Mouse (Mus musculus): ENCODE data around the gene Wdr78. TPM values are rescaled to one million over a fixed set of nuclear protein-coding genes. Genes with fewer than 3 reads are reported as not detected.

Wdr78 gene
- polyA plus RNA-seq, 1 experiment from 2014 or later: 0.12 TPM

DNA sequence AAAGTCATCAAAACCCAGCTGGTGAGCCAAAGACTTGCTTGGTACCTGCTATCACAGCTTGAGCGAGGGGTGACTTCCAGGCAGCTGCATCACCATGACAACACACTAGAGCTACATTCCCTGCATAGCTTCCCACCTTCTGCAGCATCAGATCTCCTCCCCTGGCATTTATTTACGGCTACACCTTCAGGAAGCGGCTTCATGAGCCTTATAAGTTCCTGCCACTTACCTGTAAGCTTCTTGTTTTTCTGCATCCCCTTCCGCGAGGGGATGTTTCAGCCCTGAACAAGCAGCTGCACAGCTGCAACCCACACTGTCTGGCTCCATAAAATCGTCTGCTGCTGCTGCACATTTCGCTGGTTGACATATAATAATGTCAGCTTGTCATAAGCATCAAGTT lies 102.5 kb downstream of the Wdr78 start:
- Histone ChIP-seq H3K4me3 (ENCODE audit: low read depth, low read length) (no peak overlapping the region), H3K27ac (ENCODE audit: low read depth) (no peak overlapping the region), H3K4me2 (ENCODE audit: low read depth, low read length) (no peak overlapping the region), H3K9ac (replicated peaks) (no peak overlapping the region), H3K36me3 (replicated peaks; ENCODE audit: insufficient read depth, low read length) (no peaks in the 10 kb centered on the region), H3K27me3 (ENCODE audit: insufficient read depth, low read length) (no peaks in the 10 kb centered on the region), H3K9me3 (ENCODE audit: low read length) (no peaks in the 10 kb centered on the region), H3K4me1 (ENCODE audit: insufficient read depth) (no peaks in the 10 kb centered on the region)
- no peak for ATAC-seq
- TF ChIP-seq EP300 (IDR thresholded peaks at IDR 0.05; ENCODE audit: low read depth) (no peak), CTCF (IDR thresholded peaks at IDR 0.05; ENCODE audit: low read depth) (no peak)
- 60% methylated on average over 7 of the region's 7 CpGs for WGBS (ENCODE audit: insufficient replicate concordance)
- DNase-seq: no peak

DNA sequence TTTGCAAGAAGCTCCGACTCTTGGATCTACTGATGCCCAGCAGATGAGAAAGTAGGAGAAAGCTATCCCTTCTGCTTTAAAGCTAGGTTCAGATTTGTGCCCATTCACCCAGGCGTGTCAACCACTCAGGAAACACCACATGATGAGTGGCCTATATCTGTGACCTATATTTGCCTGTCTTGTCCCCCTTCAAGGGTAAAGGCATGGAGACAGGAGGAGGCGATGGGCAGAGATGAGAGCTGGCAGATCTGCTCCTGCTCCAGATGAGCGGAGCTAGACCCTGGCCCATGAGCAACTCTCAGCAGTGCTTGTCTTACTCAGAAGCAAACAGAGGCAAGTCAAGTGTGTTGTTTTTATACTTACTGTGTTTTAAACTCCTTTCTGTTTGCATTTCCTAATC lies 103.6 kb downstream of the Wdr78 start:
- Histone ChIP-seq H3K4me2 (ENCODE audit: low read depth, low read length) (no peak overlapping the region), H3K4me3 (ENCODE audit: low read depth, low read length) (no peak overlapping the region), H3K9ac (replicated peaks) (no peak overlapping the region), H3K4me1 (ENCODE audit: insufficient read depth) (no peaks in the 10 kb centered on the region), H3K9me3 (ENCODE audit: low read length) (no peaks in the 10 kb centered on the region), H3K27me3 (ENCODE audit: insufficient read depth, low read length) (no peaks in the 10 kb centered on the region), H3K27ac (ENCODE audit: low read depth) (no peak overlapping the region), H3K36me3 (replicated peaks; ENCODE audit: insufficient read depth, low read length) (no peaks in the 10 kb centered on the region)
- WGBS (ENCODE audit: insufficient replicate concordance): 80% methylated on average over 4 of the region's 4 CpGs
- TF ChIP-seq EP300 (IDR thresholded peaks at IDR 0.05; ENCODE audit: low read depth) (no peak), CTCF (IDR thresholded peaks at IDR 0.05; ENCODE audit: low read depth) (no peak)
- no peak for DNase-seq
- no peak for ATAC-seq

DNA sequence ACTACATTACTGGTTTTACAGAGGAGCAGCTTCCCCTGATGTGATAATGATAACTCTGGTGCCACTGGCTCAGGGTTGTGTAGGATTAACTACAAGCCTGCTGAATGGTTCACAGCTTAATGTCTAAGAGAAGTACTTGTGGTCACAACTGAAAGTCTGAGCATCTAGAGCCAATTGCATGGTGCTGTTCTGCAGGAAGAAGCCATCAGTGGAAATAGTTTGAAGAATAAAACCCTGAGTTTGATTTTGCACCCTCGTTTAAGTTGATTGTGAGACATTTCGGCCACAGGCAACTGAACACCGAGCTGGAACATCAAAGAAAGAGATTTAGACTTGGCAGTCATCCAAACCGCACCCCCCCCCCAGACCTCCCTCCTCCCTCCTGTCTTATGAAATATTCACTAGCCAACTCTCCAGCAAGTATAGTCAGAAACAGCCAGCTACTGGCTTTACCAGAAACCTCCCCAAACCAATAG lies 107.4 kb downstream of the Wdr78 start:
- Histone ChIP-seq H3K4me3 (ENCODE audit: low read depth, low read length) (no peak overlapping the region), H3K9me3 (ENCODE audit: low read length) (no peaks in the 10 kb centered on the region), H3K36me3 (replicated peaks; ENCODE audit: insufficient read depth, low read length) (no peaks in the 10 kb centered on the region), H3K4me2 (ENCODE audit: low read depth, low read length) (no peak overlapping the region), H3K9ac (replicated peaks) (no peak overlapping the region), H3K4me1 (ENCODE audit: insufficient read depth) (no peaks in the 10 kb centered on the region), H3K27ac (ENCODE audit: low read depth) (no peak overlapping the region), H3K27me3 (ENCODE audit: insufficient read depth, low read length) (no peaks in the 10 kb centered on the region)
- TF ChIP-seq EP300 (IDR thresholded peaks at IDR 0.05; ENCODE audit: low read depth): no peak
- no peak for TF ChIP-seq CTCF (IDR thresholded peaks at IDR 0.05; ENCODE audit: low read depth)
- 28% methylated on average over 4 of the region's 4 CpGs for WGBS (ENCODE audit: insufficient replicate concordance)
- DNase-seq: peak; percentile 59
- peak; percentile 57; the same call in 1 of the 2 replicates for ATAC-seq

DNA sequence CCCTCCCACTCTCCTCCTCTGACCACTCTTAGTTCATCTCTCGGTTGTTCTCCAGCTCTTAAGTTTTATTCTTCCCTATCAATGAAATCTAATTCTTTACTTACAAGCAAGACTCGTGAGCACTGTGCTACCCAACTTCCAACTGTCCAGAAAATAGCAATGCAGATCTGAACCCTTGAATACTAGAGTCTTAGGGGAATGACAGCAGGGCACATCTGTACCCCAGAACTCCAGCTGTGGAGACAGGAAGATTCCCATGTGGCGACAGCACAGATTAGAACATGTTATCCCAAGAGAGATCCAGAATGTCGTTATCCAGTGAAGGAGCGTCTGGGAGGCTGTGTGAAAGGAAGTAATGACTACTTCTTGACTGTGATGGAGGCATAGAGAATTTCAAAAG lies 108.1 kb downstream of the Wdr78 start:
- Histone ChIP-seq H3K27me3 (ENCODE audit: insufficient read depth, low read length) (no peaks in the 10 kb centered on the region), H3K4me2 (ENCODE audit: low read depth, low read length) (no peak overlapping the region), H3K27ac (ENCODE audit: low read depth) (no peak overlapping the region), H3K4me3 (ENCODE audit: low read depth, low read length) (no peak overlapping the region), H3K36me3 (replicated peaks; ENCODE audit: insufficient read depth, low read length) (no peaks in the 10 kb centered on the region), H3K4me1 (ENCODE audit: insufficient read depth) (no peaks in the 10 kb centered on the region), H3K9ac (replicated peaks) (no peak overlapping the region), H3K9me3 (ENCODE audit: low read length) (no peaks in the 10 kb centered on the region)
- 72% methylated on average over 5 of the region's 5 CpGs for WGBS (ENCODE audit: insufficient replicate concordance)
- ATAC-seq (no peak), DNase-seq (no peak)
- TF ChIP-seq EP300 (IDR thresholded peaks at IDR 0.05; ENCODE audit: low read depth): no peak
- TF ChIP-seq CTCF (IDR thresholded peaks at IDR 0.05; ENCODE audit: low read depth): no peak

DNA sequence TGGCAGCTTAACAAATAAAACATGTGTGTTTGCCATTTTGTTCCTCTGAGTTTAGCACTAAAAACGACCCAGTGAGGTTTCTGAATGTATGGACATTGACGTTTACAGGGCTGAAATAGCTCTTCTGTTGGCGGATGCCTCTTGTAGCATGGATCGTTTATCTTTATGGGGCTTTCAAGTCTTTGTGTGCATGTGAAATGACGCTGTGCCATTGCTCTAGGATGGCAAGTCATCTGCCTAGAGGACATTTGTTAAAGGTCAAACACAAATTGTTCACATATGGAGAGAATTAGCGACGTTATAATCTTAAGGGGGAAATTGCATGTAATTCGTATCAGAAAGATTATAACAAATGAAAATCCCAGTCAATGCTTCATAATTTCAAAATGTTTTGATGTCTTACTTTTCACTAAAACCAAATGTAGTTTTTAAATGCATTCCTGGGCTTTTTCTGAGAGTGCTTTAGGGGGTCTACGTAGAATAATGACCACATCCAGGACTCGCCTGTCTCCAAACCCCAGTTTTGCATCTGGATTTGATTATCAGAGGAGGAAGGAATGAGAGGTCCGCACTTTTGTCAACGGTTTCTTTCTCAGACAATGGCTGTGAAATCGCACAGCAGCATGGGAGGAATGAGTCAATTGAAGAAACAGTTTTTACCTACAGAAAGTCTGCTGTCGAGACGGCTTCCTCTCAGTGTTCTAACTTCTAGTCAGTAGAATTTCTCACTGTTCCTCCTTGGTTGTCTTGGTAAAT lies 109.0 kb downstream of the Wdr78 start:
- WGBS (ENCODE audit: insufficient replicate concordance): 77% methylated on average over 15 of the region's 15 CpGs
- H3K4me1 ChIP-seq (ENCODE audit: insufficient read depth): no peaks in the 10 kb centered on the region
- no peak overlapping the region for H3K27ac ChIP-seq (ENCODE audit: low read depth)
- no peaks in the 10 kb centered on the region for H3K36me3 ChIP-seq (replicated peaks; ENCODE audit: insufficient read depth, low read length)
- DNase-seq (no peak), ATAC-seq (no peak)
- no peak overlapping the region for H3K4me2 ChIP-seq (ENCODE audit: low read depth, low read length)
- H3K9ac ChIP-seq (replicated peaks): no peak overlapping the region
- TF ChIP-seq CTCF (IDR thresholded peaks at IDR 0.05; ENCODE audit: low read depth) (no peak), EP300 (IDR thresholded peaks at IDR 0.05; ENCODE audit: low read depth) (no peak)
- H3K4me3 ChIP-seq (ENCODE audit: low read depth, low read length): no peak overlapping the region
- H3K9me3 ChIP-seq (ENCODE audit: low read length): no peaks in the 10 kb centered on the region
- no peaks in the 10 kb centered on the region for H3K27me3 ChIP-seq (ENCODE audit: insufficient read depth, low read length)

DNA sequence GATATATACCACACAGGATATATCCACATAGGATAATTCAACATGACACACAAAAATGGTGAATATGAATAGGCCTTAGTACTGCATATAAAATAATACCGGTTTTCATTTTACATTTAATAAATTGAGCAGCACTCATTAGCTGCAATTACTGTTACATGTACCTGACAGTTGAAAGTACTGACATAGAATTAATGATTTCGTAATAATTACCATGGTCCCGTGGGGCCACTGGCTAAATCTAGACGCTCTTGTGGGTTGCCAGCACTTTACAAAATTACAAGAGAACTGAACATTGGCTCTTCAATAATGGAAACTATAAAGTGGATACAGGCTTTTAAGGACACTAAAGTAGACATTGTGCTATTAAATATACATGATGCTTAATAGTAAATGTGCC lies 109.7 kb downstream of the Wdr78 start:
- 78% methylated on average over 4 of the region's 4 CpGs for WGBS (ENCODE audit: insufficient replicate concordance)
- TF ChIP-seq EP300 (IDR thresholded peaks at IDR 0.05; ENCODE audit: low read depth): no peak

More for the DNA sequence above, 109.7 kb downstream of the Wdr78 start:
- Histone ChIP-seq H3K4me1 (ENCODE audit: insufficient read depth) (no peaks in the 10 kb centered on the region), H3K4me2 (ENCODE audit: low read depth, low read length) (no peak overlapping the region), H3K9me3 (ENCODE audit: low read length) (no peaks in the 10 kb centered on the region), H3K27ac (ENCODE audit: low read depth) (no peak overlapping the region), H3K36me3 (replicated peaks; ENCODE audit: insufficient read depth, low read length) (no peaks in the 10 kb centered on the region), H3K9ac (replicated peaks) (no peak overlapping the region), H3K4me3 (ENCODE audit: low read depth, low read length) (no peak overlapping the region), H3K27me3 (ENCODE audit: insufficient read depth, low read length) (no peaks in the 10 kb centered on the region)
- no peak for ATAC-seq
- DNase-seq: no peak
